Mouse (Mus musculus) hindbrain, embryonic 12.5 days (tissue): ENCODE measurements around the gene Mgst3. TPM values are rescaled to one million over a fixed set of nuclear protein-coding genes. Genes with fewer than 3 reads are reported as not detected.

ENCODE experiments used
- ATAC-seq: fragments of 200-750 bp; cut with Nextera tagmentation; 2 replicates; pipeline ENCODE4 v1.8.0; 2017; ENCODE audit warnings: moderate TSS enrichment; ENCODE audit not compliant: low FRiP score
- H3K27ac ChIP-seq: fragments of 300-500 bp; sonication (generic); 2 replicates; pipeline ENCODE4 v1.5.1; 2016; ENCODE audit warnings: mild to moderate bottlenecking
- H3K27me3 ChIP-seq: fragments of 300-500 bp; sonication (generic); 2 replicates; pipeline ENCODE4 v1.6.1; 2016; ENCODE audit warnings: mild to moderate bottlenecking
- H3K36me3 ChIP-seq: fragments of 300-500 bp; sonication (generic); 2 replicates; pipeline ENCODE4 v1.6.1; 2016; ENCODE audit warnings: mild to moderate bottlenecking
- H3K4me1 ChIP-seq: fragments of 300-500 bp; sonication (generic); 2 replicates; pipeline ENCODE4 v1.6.1; 2016
- H3K4me2 ChIP-seq: fragments of 300-500 bp; sonication (generic); replicated peaks from 2 replicates; pipeline ENCODE4 v1.6.1; 2016; ENCODE audit warnings: mild to moderate bottlenecking
- H3K4me3 ChIP-seq: fragments of 300-500 bp; sonication (generic); 2 replicates; pipeline ENCODE4 v1.5.1; 2016; ENCODE audit warnings: mild to moderate bottlenecking
- H3K9ac ChIP-seq: fragments of 300-500 bp; sonication (generic); 2 replicates; pipeline ENCODE4 v1.6.1; 2016; ENCODE audit warnings: mild to moderate bottlenecking, moderate library complexity
- H3K9me3 ChIP-seq: fragments of 300-500 bp; sonication (generic); replicated peaks from 2 replicates; pipeline ENCODE4 v1.6.1; 2016; ENCODE audit warnings: mild to moderate bottlenecking
- WGBS: fragments of 180-500 bp; shearing (Covaris S2); methylation state at CpG from one replicate; pipeline ENCODE4 v1.1.7; 2016; 5-methylcytosine and 5-hydroxymethylcytosine counted together
- polyA plus RNA-seq: library from polyadenylated mRNA; unstranded; fragments of >200 nt; fragmentation: Nextera tagmentation; extraction: Ambion mirVana; gene quantifications from 2 replicates; pipeline ENCODE4 v1.2.1, GENCODE M21; 2016

The Mgst3 gene
- polyA plus RNA-seq, 1 experiment from 2014 or later: 59.7 TPM

- Histone ChIP-seq H3K9ac (no peak overlapping the region), H3K27me3 (0 out of 2 replicates have a peak, but pooled peaks cover 2% of the 10 kb centered on the region), H3K9me3 (no peaks in the 10 kb centered on the region), H3K4me1 (0 out of 2 replicates have a peak, but pooled peaks cover 4% of the 10 kb centered on the region), H3K27ac (no peak overlapping the region), H3K4me2 (no peak overlapping the region), H3K36me3 (no peaks in the 10 kb centered on the region), H3K4me3 (no peak overlapping the region)
- WGBS: 95% methylated on average over 2 of the region's 2 CpGs
- no peak for ATAC-seq
Measured at GRCm38 (mm10) chr1:167385211-167385610, 8.4 kb downstream of the Mgst3 start.

- H3K27ac ChIP-seq: no peak overlapping the region
- H3K4me1 ChIP-seq: 0 out of 2 replicates have a peak, but pooled peaks cover 4% of the 10 kb centered on the region
- H3K4me2 ChIP-seq: no peak overlapping the region
- WGBS: 77% methylated on average over 3 of the region's 3 CpGs
- no peak overlapping the region for H3K9ac ChIP-seq
- 0 out of 2 replicates have a peak, but pooled peaks cover 2% of the 10 kb centered on the region for H3K27me3 ChIP-seq
- no peaks in the 10 kb centered on the region for H3K36me3 ChIP-seq
- no peaks in the 10 kb centered on the region for H3K9me3 ChIP-seq
- ATAC-seq: no peak; the same call in 1 of the 2 replicates
- H3K4me3 ChIP-seq: no peak overlapping the region
Measured at GRCm38 (mm10) chr1:167384156-167384555, 9.5 kb downstream of the Mgst3 start.

GRCm38 (mm10) chr1:167383178-167383577 is 10.5 kb downstream of the Mgst3 start:
- Histone ChIP-seq H3K4me1 (0 out of 2 replicates have a peak, but pooled peaks cover 4% of the 10 kb centered on the region), H3K4me3 (no peak overlapping the region), H3K27me3 (no peaks in the 10 kb centered on the region), H3K9me3 (no peaks in the 10 kb centered on the region), H3K4me2 (no peak overlapping the region), H3K36me3 (no peaks in the 10 kb centered on the region), H3K27ac (no peak overlapping the region), H3K9ac (no peak overlapping the region)
- no peak for ATAC-seq
- WGBS: 79% methylated on average over 5 of the region's 5 CpGs

- Histone ChIP-seq H3K9me3 (no peaks in the 10 kb centered on the region), H3K27me3 (no peaks in the 10 kb centered on the region), H3K4me3 (no peak overlapping the region), H3K9ac (no peak overlapping the region), H3K4me1 (0 out of 2 replicates have a peak, but pooled peaks cover 4% of the 10 kb centered on the region), H3K4me2 (no peak overlapping the region), H3K36me3 (no peaks in the 10 kb centered on the region), H3K27ac (no peak overlapping the region)
- no peak for ATAC-seq
- 66% methylated on average over 5 of the region's 5 CpGs for WGBS
Measured at GRCm38 (mm10) chr1:167382763-167383162, 10.9 kb downstream of the Mgst3 start.

GRCm38 (mm10) chr1:167382316-167382715 is 11.3 kb downstream of the Mgst3 start:
- no peak overlapping the region for H3K27ac ChIP-seq
- no peaks in the 10 kb centered on the region for H3K36me3 ChIP-seq
- ATAC-seq: no peak
- no peaks in the 10 kb centered on the region for H3K27me3 ChIP-seq
- H3K9ac ChIP-seq: no peak overlapping the region
- 90% methylated on average over 7 of the region's 7 CpGs for WGBS
- H3K4me1 ChIP-seq: 0 out of 2 replicates have a peak, but pooled peaks cover 4% of the 10 kb centered on the region
- no peak overlapping the region for H3K4me2 ChIP-seq
- H3K9me3 ChIP-seq: no peaks in the 10 kb centered on the region
- no peak overlapping the region for H3K4me3 ChIP-seq

GRCm38 (mm10) chr1:167381050-167382015 is 12.3 kb downstream of the Mgst3 start:
- Histone ChIP-seq H3K4me1 (0 out of 2 replicates have a peak, but pooled peaks cover 4% of the 10 kb centered on the region), H3K9ac (no peak overlapping the region), H3K9me3 (no peaks in the 10 kb centered on the region), H3K27me3 (no peaks in the 10 kb centered on the region), H3K4me2 (no peak overlapping the region), H3K4me3 (no peak overlapping the region), H3K36me3 (peaks cover 2% of the 10 kb centered on the region; the same call in 1 of the 2 replicates), H3K27ac (no peak overlapping the region)
- ATAC-seq: no peak
- 79% methylated on average over 8 of the region's 8 CpGs for WGBS

- no peak overlapping the region for H3K27ac ChIP-seq
- no peaks in the 10 kb centered on the region for H3K9me3 ChIP-seq
- no peak overlapping the region for H3K4me2 ChIP-seq
- no peak for ATAC-seq
- H3K36me3 ChIP-seq: peaks cover 9% of the 10 kb centered on the region; the same call in 1 of the 2 replicates
- 0 out of 2 replicates have a peak, but pooled peaks cover 4% of the 10 kb centered on the region for H3K4me1 ChIP-seq
- no peak overlapping the region for H3K9ac ChIP-seq
- 94% methylated on average over 2 of the region's 2 CpGs for WGBS
- H3K27me3 ChIP-seq: no peaks in the 10 kb centered on the region
- no peak overlapping the region for H3K4me3 ChIP-seq
Measured at GRCm38 (mm10) chr1:167380223-167380622, 13.4 kb downstream of the Mgst3 start.

- H3K4me2 ChIP-seq: no peak overlapping the region
- 0 out of 2 replicates have a peak, but pooled peaks cover 5% of the 10 kb centered on the region for H3K4me1 ChIP-seq
- 62% methylated on average over 5 of the region's 5 CpGs for WGBS
- H3K9ac ChIP-seq: no peak overlapping the region
- H3K36me3 ChIP-seq: peaks cover 10% of the 10 kb centered on the region; the same call in 1 of the 2 replicates
- ATAC-seq: no peak
- no peaks in the 10 kb centered on the region for H3K9me3 ChIP-seq
- H3K27ac ChIP-seq: no peak overlapping the region
- no peak overlapping the region for H3K4me3 ChIP-seq
- H3K27me3 ChIP-seq: no peaks in the 10 kb centered on the region
Measured at GRCm38 (mm10) chr1:167379751-167380150, 13.9 kb downstream of the Mgst3 start.

- Histone ChIP-seq H3K9ac (no peak overlapping the region), H3K4me1 (peaks cover 9% of the 10 kb centered on the region; the same call in 1 of the 2 replicates), H3K27me3 (no peaks in the 10 kb centered on the region), H3K9me3 (no peaks in the 10 kb centered on the region), H3K4me2 (no peak overlapping the region), H3K27ac (no peak overlapping the region), H3K4me3 (no peak overlapping the region), H3K36me3 (peaks cover 10% of the 10 kb centered on the region; the same call in 1 of the 2 replicates)
- ATAC-seq: no peak
- 83% methylated on average over 6 of the region's 6 CpGs for WGBS
Measured at GRCm38 (mm10) chr1:167378019-167378418, 15.6 kb downstream of the Mgst3 start.

GRCm38 (mm10) chr1:167374942-167375341 is 18.7 kb downstream of the Mgst3 start:
- Histone ChIP-seq H3K27me3 (no peaks in the 10 kb centered on the region), H3K27ac (no peak overlapping the region), H3K9me3 (no peaks in the 10 kb centered on the region), H3K36me3 (peaks cover 10% of the 10 kb centered on the region; the same call in 1 of the 2 replicates), H3K4me1 (peaks cover 8% of the 10 kb centered on the region; the same call in 1 of the 2 replicates), H3K4me2 (no peak overlapping the region), H3K9ac (no peak overlapping the region), H3K4me3 (no peak overlapping the region)
- ATAC-seq: no peak
- 62% methylated on average over 2 of the region's 2 CpGs for WGBS

- H3K4me1 ChIP-seq: peaks cover 8% of the 10 kb centered on the region; the same call in 1 of the 2 replicates
- H3K4me2 ChIP-seq: 0 out of 2 replicates have a peak overlapping the region, but pooled peaks have one; percentile 11
- no peak overlapping the region for H3K4me3 ChIP-seq
- 18% methylated on average over 15 of the region's 15 CpGs for WGBS
- no peak overlapping the region for H3K27ac ChIP-seq
- peak; percentile 73; the same call in 1 of the 2 replicates for ATAC-seq
- peaks cover 12% of the 10 kb centered on the region; the same call in 1 of the 2 replicates for H3K36me3 ChIP-seq
- H3K9me3 ChIP-seq: no peaks in the 10 kb centered on the region
- no peaks in the 10 kb centered on the region for H3K27me3 ChIP-seq
- no peak overlapping the region for H3K9ac ChIP-seq
Measured at GRCm38 (mm10) chr1:167374003-167374784, 19.4 kb downstream of the Mgst3 start.
